Comparison of ENCODE assay signal across 7 mouse cellular contexts in genomic region chr12:40446450-40447381, GRCm38 (mm10). TPM values are rescaled to one million over a fixed set of nuclear protein-coding genes. Genes with fewer than 3 reads are reported as not detected.
DNase-seq lines count a peak whose midpoint lies in the region; ATAC-seq and TF ChIP-seq lines count a peak whose summit lies in the region.

No protein-coding gene starts in this region.

- under 1% methylated on average over 44 of the region's 44 CpGs for WGBS in forebrain, embryonic 14.5 days

- DNase-seq in Patski (ENCODE audit: low read depth, low spot score): no peak
- DNase-seq in forebrain, embryonic 14.5 days (ENCODE audit: low spot score): peak; percentile 64
- DNase-seq in heart, postnatal 36 days: peak; percentile 50 to 69
- peak; percentile 39 to 54 for DNase-seq in layer of hippocampus, postnatal 25 days (ENCODE audit: extremely low spot score in 1 of 2, low spot score in 1 of 2)
- DNase-seq in lung, postnatal 25 days (ENCODE audit: low spot score): peak; percentile 43
- peak; percentile 60 to 70 for DNase-seq in right cerebral cortex, postnatal 10 days (ENCODE audit: low spot score in 2 of 2)

- in situ Hi-C loops in Patski (cut with MboI; ENCODE audit: low pct_unique_long_range_greater_than_20kb): loop anchor here (5.0 kb wide), 2 partner anchors 189 to 226 kb away; no protein-coding TSS in a partner anchor

- intact Hi-C loops in heart, postnatal 36 days (cut with DNase I): loop anchor here (2.0 to 10.0 kb wide), 8 partner anchors 36 to 412 kb away; partner anchors contain the start of gene Arl4a

- peak overlapping the region; percentile 84 for H3K4me3 ChIP-seq in forebrain, embryonic 14.5 days (ENCODE audit: low read depth, low read length)

- H3K27me3 ChIP-seq in Patski: no peaks in the 10 kb centered on the region
- H3K27me3 ChIP-seq in forebrain, embryonic 14.5 days (replicated peaks; ENCODE audit: control insufficient read depth, insufficient read depth, low read length): no peaks in the 10 kb centered on the region

- peak overlapping the region; percentile 91 for H3K9ac ChIP-seq in forebrain, embryonic 14.5 days (ENCODE audit: low read length)

- POLR2A ChIA-PET in Patski (lab: Charles Lee): interaction anchor here (1.3 kb wide), 1 partner anchor 9 kb away, joined by 5 read pairs; no protein-coding TSS in a partner anchor

- peak; percentile 44 for ATAC-seq in Patski
- ATAC-seq in cerebellum, adult (ENCODE audit: insufficient number of reproducible peaks, low FRiP score, low TSS enrichment): peak; percentile 41
- peak; percentile 7; the same call in 1 of the 2 replicates for ATAC-seq in forebrain, embryonic 14.5 days

- peak overlapping the region; percentile 68 for H3K4me2 ChIP-seq in forebrain, embryonic 14.5 days (ENCODE audit: low read length)

- CTCF ChIA-PET in Patski (lab: Charles Lee): no interaction called here

- no peak for TF ChIP-seq CTCF in Patski (IDR thresholded peaks at IDR 0.05)

- no peaks in the 10 kb centered on the region for H3K36me3 ChIP-seq in forebrain, embryonic 14.5 days (ENCODE audit: control insufficient read depth, insufficient read depth, low read length)

- H3K4me1 ChIP-seq in forebrain, embryonic 14.5 days (ENCODE audit: control insufficient read depth, insufficient read depth, low read length): peaks cover 10% of the 10 kb centered on the region; the same call in 1 of the 2 replicates

- no peaks in the 10 kb centered on the region for H3K9me3 ChIP-seq in forebrain, embryonic 14.5 days (replicated peaks; ENCODE audit: control insufficient read depth, low read length)

- H3K27ac ChIP-seq in forebrain, embryonic 14.5 days (ENCODE audit: low read depth, low read length): peak overlapping the region; percentile 93

RNA-seq across cellular contexts. Expression of gene Dock4, which starts 1.0 kb away (rescaled TPM):
- polyA plus RNA-seq in Patski (2021): 2.9 TPM
- polyA plus RNA-seq in forebrain, embryonic 14.5 days (2014; fragmentation: Nextera tagmentation; extraction: Ambion mirVana): 9.7 and 16.9 TPM in 2 replicates
- 10 to 100 TPM; 11.2 to 11.7 TPM for total RNA-seq in heart, postnatal 36 days (2021)
- 100 to 1,000 TPM; 205 to 242 TPM for total RNA-seq in layer of hippocampus, postnatal 25 days (2021)

RNA-seq across cellular contexts. Expression of gene Zfp277, which starts 1.0 kb away (rescaled TPM):
- polyA plus RNA-seq in Patski (2021): 20.1 TPM
- polyA plus RNA-seq in forebrain, embryonic 14.5 days (2014; fragmentation: Nextera tagmentation; extraction: Ambion mirVana): 32.5 and 37.6 TPM in 2 replicates
- 10 to 100 TPM; 12.0 to 13.6 TPM for total RNA-seq in heart, postnatal 36 days (2021)
- 10 to 100 TPM; 23.9 to 25.1 TPM for total RNA-seq in layer of hippocampus, postnatal 25 days (2021)

Comparison
In these comparisons a context has a peak if more than half of its experiments do, and no peak if none do; other contexts are left out.
1. RNA of gene Dock4, which starts 1.0 kb away (total RNA-seq): 205 to 242 TPM in layer of hippocampus, postnatal 25 days; 11.2 to 11.7 TPM in heart, postnatal 36 days; every median in the first group is over 10 times any median in the second.
2. Peak in every context shown above with its lines, with median percentiles within 50 percentile points of each other: ATAC-seq.